Mouse (Mus musculus) c-Kit-positive CD71-negative TER-119-negative erythroid progenitor cells, embryonic 14.5 days (primary cell): ENCODE data around the gene Itpk1.

Experiments
- DNase-seq: peaks from one replicate; pipeline ENCODE4 v3.0.0-alpha.2; 2013; ENCODE audit warnings: low read depth

The Itpk1 gene

DNA sequence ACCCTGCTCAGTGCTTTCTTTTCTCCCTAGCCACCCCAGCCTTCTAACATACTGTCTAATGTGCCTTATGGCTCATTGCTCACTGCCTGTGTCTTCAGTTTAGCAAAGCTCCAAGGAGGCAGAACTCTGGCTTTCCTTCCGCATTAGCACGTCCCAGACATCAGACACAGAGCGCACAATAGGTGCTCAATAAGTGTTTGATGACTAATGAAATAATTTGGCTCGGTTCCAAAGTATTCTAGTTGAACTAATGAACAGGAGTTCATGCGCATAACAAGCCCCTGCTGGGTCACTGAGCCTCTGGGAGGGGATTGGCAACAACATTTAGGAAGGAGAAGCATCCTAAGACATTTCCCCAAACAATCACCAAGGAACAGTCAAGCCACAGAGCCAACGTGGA, 152.7 kb downstream of the Itpk1 start:
- DNase-seq, result no peak

DNA sequence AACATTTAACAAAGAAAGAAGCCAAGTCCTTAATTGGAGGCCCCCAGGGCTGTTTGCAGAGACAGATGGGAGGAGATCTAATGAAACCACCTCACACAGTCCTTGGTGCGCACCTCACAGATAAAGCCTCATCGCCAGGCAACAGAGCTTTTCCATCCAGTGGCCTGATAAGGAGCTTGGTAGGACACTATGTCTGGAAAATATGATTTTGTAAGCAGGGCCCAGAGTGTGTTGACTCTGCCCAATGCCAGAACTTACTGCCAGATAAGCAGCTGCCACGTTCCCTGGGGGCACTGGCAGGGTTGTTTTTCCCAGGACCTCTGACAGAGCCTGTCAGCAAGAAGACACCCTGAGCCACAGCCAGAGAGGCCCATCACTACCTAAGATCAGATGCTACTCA, 153.5 kb downstream of the Itpk1 start:
- DNase-seq, result no peak

DNA sequence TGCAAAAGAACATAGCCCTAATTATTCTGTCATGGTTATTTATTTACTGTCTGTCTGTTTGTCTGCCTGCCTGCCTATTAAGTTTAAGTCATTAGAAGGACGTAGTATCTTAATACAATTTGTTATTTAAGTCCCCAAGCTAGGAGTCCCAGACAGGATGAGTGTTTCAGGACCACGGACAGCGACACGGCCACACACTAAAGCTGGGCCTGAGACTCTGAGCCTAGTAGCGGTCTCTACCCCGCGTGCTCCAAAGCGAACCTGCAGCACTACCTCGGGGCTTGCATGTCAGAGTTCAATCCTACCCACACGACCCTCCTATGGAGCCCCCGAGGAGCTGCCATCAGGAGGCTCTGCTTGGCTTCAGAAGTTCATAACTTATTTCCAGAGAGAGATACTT, 154.2 kb downstream of the Itpk1 start:
- peak; percentile 90 for DNase-seq

DNA sequence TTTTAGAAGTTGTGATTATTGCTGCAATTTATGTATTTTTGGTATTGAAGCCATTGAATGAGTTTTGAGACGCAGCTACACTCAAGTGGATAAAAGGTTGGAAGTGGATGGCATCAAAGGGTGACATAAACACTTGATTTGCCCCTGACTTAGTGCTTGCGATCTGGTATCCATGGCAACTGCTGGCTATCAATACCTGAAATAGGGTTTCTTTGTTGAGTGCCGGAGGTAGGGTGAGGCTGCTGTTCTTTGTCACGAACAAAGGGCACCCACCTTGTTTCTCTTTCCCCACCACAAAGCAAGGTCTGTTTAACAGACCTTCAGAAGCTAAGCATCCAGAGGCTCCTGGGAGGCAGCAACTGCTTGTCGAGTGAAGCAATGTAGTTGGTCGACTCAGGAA, 159.6 kb downstream of the Itpk1 start:
- no peak for DNase-seq

DNA sequence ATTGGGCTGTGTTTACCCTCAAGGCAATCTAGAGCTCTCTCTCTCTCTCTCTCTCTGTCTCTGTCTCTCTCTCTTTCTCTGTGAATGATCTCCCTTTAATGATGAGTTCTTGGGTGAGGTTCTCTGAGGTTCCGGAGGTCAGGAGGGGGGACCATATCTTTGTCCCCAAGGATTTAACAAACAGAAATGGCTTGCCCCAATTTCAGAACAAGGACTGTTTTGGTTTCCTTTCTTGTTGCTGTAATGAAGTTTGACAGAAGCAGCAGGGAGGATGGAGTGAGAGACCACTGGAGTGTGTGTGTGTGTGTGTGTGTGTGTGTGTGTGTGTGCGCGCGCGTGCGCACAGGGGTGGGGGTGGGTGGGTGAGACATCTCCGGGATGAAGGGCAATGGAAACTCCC, 163.6 kb downstream of the Itpk1 start:
- no peak for DNase-seq

DNA sequence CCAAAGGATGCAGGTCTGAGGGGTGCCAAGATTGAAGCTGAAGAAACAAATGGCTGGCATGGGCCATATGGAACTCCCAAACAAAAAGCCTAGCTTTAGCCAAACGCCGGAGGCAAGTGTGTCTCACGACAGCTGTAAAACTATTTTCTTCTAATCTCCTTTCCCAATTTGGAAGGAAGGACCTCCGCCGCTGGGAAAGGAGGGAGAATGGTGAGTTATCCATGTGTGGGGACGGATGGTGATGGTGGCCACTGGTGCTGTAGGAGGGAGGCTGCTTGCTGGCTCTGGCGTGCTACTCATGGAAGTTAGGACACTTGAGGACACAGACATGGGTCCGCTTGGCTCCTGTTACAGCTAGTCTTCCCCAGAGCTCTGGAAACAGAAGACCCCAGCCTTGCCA, 164.5 kb downstream of the Itpk1 start:
- DNase-seq, result no peak

DNA sequence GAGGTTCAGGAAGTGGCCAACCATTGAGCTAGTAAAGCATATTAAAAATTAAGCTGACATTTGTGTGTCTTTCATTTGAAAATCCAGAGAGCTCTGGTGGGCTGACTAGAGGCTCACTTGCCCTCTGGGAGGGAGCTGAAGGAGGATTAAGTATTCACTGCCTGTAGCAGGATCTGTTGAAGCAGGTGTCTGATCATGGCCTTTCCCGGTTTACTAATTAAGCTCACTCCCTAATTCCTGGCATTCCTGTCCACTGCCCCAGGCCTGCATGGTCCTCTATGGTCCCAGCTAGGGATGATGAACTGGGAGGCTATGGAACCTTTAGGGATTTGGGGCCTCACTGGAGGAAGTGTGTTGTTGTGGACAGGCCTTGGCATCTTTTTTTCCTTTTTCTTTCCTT, 168.9 kb downstream of the Itpk1 start:
- DNase-seq, result no peak

DNA sequence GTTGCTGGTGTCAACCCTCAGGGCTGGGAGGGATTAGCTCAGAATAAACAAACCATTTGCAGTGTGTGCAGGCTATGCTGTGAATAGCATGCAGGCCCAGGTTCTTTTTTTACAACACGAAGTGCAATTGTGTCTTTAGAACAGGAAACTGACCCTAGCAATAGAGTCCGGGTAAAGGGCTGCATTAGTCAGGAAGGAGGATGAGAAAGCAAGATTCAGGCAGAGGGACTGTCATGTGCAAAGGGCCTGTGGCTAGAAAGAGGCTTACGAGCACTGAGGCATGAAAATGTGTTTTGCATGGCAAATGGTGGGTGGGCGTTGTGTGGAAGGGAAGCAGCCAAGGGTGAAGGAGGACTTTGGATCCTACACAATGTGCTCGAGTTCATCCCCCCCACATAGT, 176.7 kb downstream of the Itpk1 start:
- DNase-seq, result no peak

DNA sequence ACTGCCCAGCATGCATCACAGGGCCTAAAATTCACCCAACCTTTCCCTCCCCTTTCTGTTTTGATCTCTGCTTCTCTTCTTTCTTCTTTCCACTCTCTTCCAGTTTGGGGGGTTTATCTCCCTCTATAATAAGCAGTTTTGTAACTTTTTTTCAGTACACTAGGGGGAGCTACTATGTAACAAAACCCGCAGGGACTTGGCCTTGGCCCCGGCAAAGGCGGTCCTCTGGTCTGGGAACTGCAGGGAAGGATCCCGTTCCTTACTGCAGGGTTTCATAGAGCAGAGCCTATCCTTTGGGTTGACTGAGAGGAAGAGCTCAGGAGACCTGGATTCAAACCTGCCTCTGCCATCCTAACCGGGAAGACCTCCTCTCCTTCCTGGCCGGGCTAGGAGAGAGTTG, 180.0 kb downstream of the Itpk1 start:
- DNase-seq, result no peak

DNA sequence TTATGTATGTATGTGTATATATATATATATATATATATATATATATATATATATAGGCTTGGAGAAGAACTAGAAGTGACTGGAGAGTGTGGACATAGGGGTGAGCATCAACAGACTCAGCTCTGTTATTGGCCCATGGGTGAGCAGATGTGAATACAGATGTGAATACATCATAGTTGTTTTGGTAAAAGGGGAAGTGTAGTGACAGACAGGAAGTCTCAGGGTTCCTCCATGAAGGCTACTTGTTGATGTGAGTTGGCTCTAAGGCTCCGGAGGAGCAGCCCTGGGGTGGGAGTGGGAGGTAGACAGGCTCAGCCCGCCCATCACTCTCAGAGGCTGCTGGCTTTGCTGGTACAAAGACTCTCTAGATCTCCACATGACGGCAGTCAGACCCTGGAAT, 180.5 kb downstream of the Itpk1 start:
- no peak for DNase-seq

DNA sequence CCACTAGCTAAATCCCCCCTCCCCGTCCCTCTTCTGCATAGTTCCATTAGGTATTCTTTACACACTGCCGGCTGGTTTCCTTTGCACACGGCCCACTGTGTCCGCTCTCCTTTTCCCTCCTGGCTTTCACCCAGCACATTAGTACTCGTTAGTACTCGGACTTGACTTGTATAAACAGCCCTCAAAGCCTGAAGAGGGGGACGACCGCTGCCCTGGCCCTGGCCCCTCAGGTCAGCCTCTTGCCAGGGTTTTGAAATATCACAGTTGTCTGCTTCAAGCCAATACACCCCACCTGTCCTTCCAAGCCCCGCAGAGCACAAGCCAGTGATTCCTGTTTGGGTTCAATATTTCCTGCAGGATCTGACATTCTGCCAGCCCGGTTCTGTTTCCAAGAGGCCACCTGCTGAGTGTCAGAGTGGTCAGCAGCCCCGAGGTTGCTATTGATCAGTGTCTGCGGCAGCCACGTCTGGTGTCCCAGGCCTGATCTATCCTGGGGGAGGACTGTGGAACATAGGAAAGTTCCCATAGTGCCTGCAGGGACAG, 182.9 kb downstream of the Itpk1 start:
- no peak for DNase-seq

DNA sequence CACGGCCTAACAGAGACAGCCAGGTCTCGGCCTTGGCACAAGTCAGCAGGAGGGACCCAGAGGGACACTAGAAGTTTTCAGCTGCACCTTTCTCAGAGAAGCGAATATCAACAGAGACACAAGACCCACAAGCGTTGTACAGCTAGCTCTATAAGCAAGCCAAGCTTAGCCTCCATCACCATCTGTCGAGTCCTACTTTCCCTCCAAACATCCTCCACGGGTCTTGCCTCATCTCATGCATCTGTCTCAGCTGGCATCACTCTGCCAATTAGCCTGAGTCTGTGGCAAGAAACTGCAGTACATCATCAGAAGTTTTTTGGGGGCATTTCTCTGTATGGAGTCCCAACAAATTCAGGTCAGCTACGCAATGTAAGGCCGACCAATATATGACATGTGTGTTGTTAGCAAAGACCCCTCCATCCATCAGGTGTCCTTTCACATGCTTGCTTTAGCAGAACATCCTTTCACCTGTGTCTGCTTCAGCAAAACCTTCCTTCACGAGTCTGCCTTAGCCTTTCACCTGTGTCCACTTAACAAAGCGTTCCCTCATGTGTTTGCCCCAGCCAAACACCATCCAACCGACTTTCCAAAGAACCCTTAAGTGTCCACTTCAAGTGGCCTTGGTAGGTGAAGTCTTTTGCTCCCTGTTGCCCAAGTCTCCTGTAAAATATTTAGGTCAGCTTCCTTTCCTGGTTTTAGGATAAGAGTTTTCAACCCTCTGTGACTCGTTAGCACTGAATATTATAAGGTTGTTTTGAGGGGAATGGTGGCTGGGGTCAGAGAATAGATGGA, 184.6 kb downstream of the Itpk1 start:
- DNase-seq, result no peak
